Mouse (Mus musculus) neural tube, embryonic 10.5 days (tissue): ENCODE results near the gene Fam183b.
"Not testable (repeated sequence)": the region's sequence is repeated elsewhere in the genome, so short reads cannot be mapped to it uniquely, and the experiment has no call there.

Source experiments
- DNase-seq: peaks from one replicate; pipeline ENCODE4 v3.0.0-alpha.2; 2017; ENCODE audit warnings: low spot score; ENCODE audit errors: extremely low spot score

Gene Fam183b

GRCm38 (mm10) chr11:58801558-58802228 lies at the start of gene Fam183b:
Gene Fam183b, minus strand, starts transcription at chr11:58801960.
- DNase-seq = peak; percentile 44

GRCm38 (mm10) chr11:58849731-58850130 lies 48.0 kb upstream of the Fam183b start:
- DNase-seq = no peak

- DNase-seq = no peak
Measured at GRCm38 (mm10) chr11:58847636-58848035, 45.9 kb upstream of the Fam183b start.

GRCm38 (mm10) chr11:58846919-58847461 lies 45.2 kb upstream of the Fam183b start, which contains the start of gene Gm12258:
Gene Gm12258, plus strand, starts transcription at chr11:58847158.
- peak; percentile 82 for DNase-seq

- not testable (repeated sequence) for DNase-seq
Measured at GRCm38 (mm10) chr11:58838951-58839350, 37.2 kb upstream of the Fam183b start, which contains the start of gene Olfr311. Gene Olfr311, plus strand, starts transcription at chr11:58839251.

GRCm38 (mm10) chr11:58832541-58832940 lies 30.8 kb upstream of the Fam183b start:
- DNase-seq = not testable (repeated sequence)

- no peak for DNase-seq
Measured at GRCm38 (mm10) chr11:58829764-58830163, 28.0 kb upstream of the Fam183b start.

- DNase-seq = not testable (repeated sequence)
Measured at GRCm38 (mm10) chr11:58828937-58829336, 27.2 kb upstream of the Fam183b start, which contains the start of gene Olfr312. Gene Olfr312, plus strand, starts transcription at chr11:58829237.

GRCm38 (mm10) chr11:58815676-58816075 lies 13.9 kb upstream of the Fam183b start:
- DNase-seq = no peak

GRCm38 (mm10) chr11:58814700-58815099 lies 12.9 kb upstream of the Fam183b start, which contains the start of gene Olfr313:
Gene Olfr313, plus strand, starts transcription at chr11:58815000.
- not testable (repeated sequence) for DNase-seq

GRCm38 (mm10) chr11:58812001-58812400 lies 10.2 kb upstream of the Fam183b start:
- DNase-seq = no peak

- no peak for DNase-seq
Measured at GRCm38 (mm10) chr11:58804393-58804792, 2.6 kb upstream of the Fam183b start.

- no peak for DNase-seq
Measured at GRCm38 (mm10) chr11:58803871-58804270, 2.1 kb upstream of the Fam183b start.

GRCm38 (mm10) chr11:58799747-58800146 lies 2.0 kb downstream of the Fam183b start:
- DNase-seq = no peak

- DNase-seq = no peak
Measured at GRCm38 (mm10) chr11:58796850-58797249, 4.9 kb downstream of the Fam183b start.

- DNase-seq = no peak
Measured at GRCm38 (mm10) chr11:58795856-58796255, 5.9 kb downstream of the Fam183b start.

- no peak for DNase-seq
Measured at GRCm38 (mm10) chr11:58790646-58791045, 11.1 kb downstream of the Fam183b start.

- no peak for DNase-seq
Measured at GRCm38 (mm10) chr11:58790053-58790452, 11.7 kb downstream of the Fam183b start.

- no peak for DNase-seq
Measured at GRCm38 (mm10) chr11:58789532-58789931, 12.2 kb downstream of the Fam183b start.

GRCm38 (mm10) chr11:58788346-58788745 lies 13.4 kb downstream of the Fam183b start:
- DNase-seq = no peak

- DNase-seq = no peak
Measured at GRCm38 (mm10) chr11:58787651-58788050, 14.1 kb downstream of the Fam183b start.

GRCm38 (mm10) chr11:58784182-58784581 lies 17.6 kb downstream of the Fam183b start:
- no peak for DNase-seq
